Mouse (Mus musculus): Measurements from ENCODE around the gene Ryr2. TPM values are rescaled to one million over a fixed set of nuclear protein-coding genes. Genes with fewer than 3 reads are reported as not detected.

The Ryr2 gene
- polyA plus RNA-seq, 1 experiment from 2014 or later: not detected

DNA sequence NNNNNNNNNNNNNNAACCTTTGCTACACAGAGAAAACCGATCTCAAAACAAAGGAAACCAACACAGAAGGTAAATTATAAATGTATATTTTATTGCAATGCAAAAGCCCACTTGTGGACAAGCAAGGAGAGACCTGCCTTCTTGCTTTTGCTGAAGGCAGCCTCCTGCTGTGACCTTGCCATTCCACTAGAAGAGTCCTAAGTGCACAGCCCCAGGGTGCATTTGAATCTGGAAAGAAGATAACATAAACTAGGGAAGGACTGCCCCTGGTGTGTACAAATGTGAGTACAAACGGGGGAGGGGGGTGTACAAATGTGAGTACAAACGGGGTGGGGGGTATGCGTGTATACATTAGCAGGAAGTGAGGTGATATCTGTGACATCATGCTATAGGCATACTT, 43.2 kb downstream of the Ryr2 start:
- in situ Hi-C loops (cut with MboI; ENCODE audit: low pct_unique_long_range_greater_than_20kb): no loop called here
- no peak for TF ChIP-seq CTCF (IDR thresholded peaks at IDR 0.05)
- H3K27me3 ChIP-seq: peaks cover 3% of the 10 kb centered on the region
- ATAC-seq (no peak), DNase-seq (ENCODE audit: low read depth, low spot score) (no peak)
- ChIA-PET POLR2A (no interaction called here), CTCF (no interaction called here)

DNA sequence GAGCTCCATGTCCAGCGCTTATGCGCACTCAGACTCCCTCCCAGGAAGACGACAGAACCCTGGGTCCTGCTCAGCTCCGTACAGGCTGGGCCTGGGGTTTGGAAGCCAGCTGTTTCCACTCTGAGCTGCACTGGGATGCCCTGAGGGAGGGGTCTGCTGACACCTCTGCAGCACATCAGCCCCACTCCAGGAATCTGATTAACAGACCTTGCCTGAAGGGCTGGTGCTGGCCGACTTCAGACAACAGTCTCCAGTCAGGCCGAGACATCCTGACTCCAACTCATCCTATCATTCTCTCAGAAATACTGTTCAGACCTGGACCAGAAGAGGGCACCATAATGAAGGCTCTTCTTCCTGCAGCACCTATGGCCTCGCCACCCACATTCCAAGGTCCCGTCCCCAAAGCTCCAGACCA, 49.4 kb downstream of the Ryr2 start:
- ATAC-seq: no peak
- in situ Hi-C loops (cut with MboI; ENCODE audit: low pct_unique_long_range_greater_than_20kb): no loop called here
- no peak for TF ChIP-seq CTCF (IDR thresholded peaks at IDR 0.05)
- no peak for DNase-seq (ENCODE audit: low read depth, low spot score)
- peaks cover 4% of the 10 kb centered on the region for H3K27me3 ChIP-seq
- ChIA-PET CTCF (no interaction called here), POLR2A (no interaction called here)

DNA sequence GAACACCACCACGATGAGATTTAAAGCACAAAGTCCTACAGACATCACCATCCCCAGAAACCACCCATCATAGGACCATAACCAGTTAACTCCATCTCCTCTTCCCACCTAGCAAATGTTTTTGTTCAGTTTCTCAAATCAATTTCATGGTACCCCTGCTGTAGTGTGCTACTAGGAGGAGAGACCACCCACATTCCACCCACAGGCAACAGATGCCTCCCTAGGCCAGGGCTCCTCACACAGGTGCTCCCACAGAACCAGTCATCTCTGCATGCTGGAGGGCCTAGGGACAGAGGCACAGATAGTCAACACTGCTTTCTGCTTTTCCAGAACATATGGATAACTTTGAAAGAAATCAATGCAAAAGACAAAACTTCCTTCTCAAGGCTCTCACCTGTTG, 50.8 kb downstream of the Ryr2 start:
- CTCF ChIA-PET: no interaction called here
- in situ Hi-C loops (cut with MboI; ENCODE audit: low pct_unique_long_range_greater_than_20kb): no loop called here
- POLR2A ChIA-PET: no interaction called here
- no peak for DNase-seq (ENCODE audit: low read depth, low spot score)
- ATAC-seq: no peak
- H3K27me3 ChIP-seq: peaks cover 4% of the 10 kb centered on the region
- no peak for TF ChIP-seq CTCF (IDR thresholded peaks at IDR 0.05)

DNA sequence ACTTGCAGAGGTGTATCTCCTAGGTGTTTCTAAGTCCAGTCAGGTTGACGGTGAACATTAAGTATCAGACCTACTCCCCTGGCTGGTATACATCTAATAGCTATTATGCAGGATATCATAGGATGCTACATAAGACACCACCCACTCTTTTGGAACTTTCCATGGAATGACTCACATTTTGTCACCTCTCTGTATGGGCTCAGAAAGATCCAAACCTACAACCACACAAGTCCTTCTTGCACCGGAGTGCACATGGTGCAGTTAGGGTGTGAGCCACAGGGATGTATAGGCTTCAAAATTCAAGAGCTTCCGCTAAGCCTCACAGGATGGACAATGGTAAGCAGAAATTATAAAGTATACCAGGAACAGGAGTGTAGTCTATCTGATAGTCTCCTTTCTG, 52.8 kb downstream of the Ryr2 start:
- in situ Hi-C loops (cut with MboI; ENCODE audit: low pct_unique_long_range_greater_than_20kb): no loop called here
- CTCF ChIA-PET: interaction anchor here (0.8 kb wide), 1 partner anchor 50 kb away, joined by 4 read pairs; no protein-coding TSS in a partner anchor
- TF ChIP-seq CTCF (IDR thresholded peaks at IDR 0.05): no peak
- POLR2A ChIA-PET: no interaction called here
- DNase-seq (ENCODE audit: low read depth, low spot score) (no peak), ATAC-seq (no peak)
- peaks cover 4% of the 10 kb centered on the region for H3K27me3 ChIP-seq

DNA sequence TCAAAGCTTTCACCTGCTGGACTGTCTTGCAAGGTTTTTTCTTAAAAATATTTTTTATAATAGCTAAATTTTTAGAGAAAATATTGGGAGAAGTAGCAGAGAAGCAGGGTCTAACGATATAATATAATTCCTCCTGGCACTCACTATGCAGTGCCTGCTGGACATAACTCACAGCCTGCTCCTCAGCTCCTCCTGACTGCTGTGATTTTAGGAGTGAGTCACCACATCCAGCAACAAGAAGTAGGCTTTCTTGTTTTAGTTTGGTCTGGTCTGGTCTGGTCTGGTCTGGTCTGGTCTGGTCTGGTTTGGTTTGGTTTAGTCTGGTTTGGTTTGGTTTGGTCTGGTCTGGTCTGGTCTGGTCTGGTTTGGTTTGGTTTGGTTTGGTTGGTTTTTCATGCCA, 55.9 kb downstream of the Ryr2 start:
- ATAC-seq: no peak
- CTCF ChIA-PET: no interaction called here
- in situ Hi-C loops (cut with MboI; ENCODE audit: low pct_unique_long_range_greater_than_20kb): no loop called here
- POLR2A ChIA-PET: no interaction called here
- TF ChIP-seq CTCF (IDR thresholded peaks at IDR 0.05): no peak
- DNase-seq (ENCODE audit: low read depth, low spot score): no peak
- peaks cover 7% of the 10 kb centered on the region for H3K27me3 ChIP-seq

DNA sequence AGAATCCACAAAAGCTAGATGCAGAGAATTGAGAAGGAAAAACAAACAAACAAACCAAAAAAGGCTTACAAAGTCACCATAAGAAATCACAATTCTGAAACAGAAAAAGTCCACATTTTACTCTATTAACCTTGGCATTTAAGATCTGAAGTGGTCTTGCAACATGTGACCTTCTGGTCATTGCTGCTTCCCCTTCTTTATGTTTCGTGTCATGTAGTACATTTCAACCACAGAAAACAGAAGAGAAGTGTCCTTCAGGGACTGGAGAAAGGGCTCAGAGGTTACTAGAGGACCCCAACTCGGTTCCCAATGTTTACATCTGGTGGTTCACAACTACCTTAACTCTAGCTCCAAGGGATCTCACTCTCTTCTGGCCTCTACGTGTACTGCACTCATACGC, 59.7 kb downstream of the Ryr2 start:
- CTCF ChIA-PET: no interaction called here
- DNase-seq (ENCODE audit: low read depth, low spot score): no peak
- no peak for TF ChIP-seq CTCF (IDR thresholded peaks at IDR 0.05)
- peaks cover 3% of the 10 kb centered on the region for H3K27me3 ChIP-seq
- no peak for ATAC-seq
- in situ Hi-C loops (cut with MboI; ENCODE audit: low pct_unique_long_range_greater_than_20kb): no loop called here
- POLR2A ChIA-PET: no interaction called here

DNA sequence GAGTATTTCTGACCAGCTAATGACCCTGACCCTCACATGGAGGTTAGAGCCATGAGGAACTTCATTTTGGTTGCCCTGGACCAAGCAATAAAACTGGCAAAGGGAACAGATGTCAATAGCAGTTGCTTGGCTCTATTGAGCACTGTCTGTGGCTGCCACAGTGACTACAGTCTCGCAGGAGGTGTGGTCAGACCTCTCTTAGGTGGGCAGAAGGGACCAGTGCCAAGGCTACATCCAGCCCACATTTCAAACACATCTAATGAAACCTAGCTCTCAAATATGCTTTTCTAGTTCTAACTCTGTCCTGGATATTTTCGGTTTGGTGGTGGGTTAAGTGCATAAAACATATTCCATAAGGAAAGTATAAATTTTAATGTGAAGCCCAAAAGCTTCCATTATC, 62.0 kb downstream of the Ryr2 start:
- ATAC-seq: no peak
- DNase-seq (ENCODE audit: low read depth, low spot score): no peak
- no peak for TF ChIP-seq CTCF (IDR thresholded peaks at IDR 0.05)
- POLR2A ChIA-PET: no interaction called here
- in situ Hi-C loops (cut with MboI; ENCODE audit: low pct_unique_long_range_greater_than_20kb): no loop called here
- CTCF ChIA-PET: no interaction called here
- peaks cover 3% of the 10 kb centered on the region for H3K27me3 ChIP-seq

DNA sequence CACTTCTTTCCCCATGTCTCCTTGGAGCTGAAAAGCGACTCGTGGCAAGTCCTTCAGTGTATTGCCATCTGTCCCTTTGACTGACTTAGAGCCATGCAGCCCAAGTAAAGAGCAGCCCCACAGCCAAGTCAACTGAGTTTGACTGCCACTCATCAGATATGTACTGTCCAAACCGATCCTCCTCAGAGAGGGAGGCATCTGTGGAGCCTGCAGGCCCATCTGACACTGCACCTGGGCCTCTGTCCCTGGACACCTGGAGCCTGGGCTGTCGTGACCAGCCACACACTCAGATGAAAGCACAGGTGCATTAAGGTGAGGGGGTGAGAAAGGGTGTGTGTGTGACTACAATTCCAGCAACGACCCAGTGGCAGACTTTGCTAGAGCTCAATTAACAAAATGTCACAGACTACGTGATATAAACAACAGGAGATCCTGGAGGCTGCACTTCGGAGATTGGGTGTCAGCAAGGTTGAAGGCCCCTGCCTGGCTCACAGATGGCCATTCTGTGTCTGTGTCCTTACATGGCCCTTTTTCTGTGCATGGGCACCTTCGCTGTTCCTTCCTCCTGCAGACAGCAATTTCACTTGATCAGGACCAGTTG, 63.8 kb downstream of the Ryr2 start:
- in situ Hi-C loops (cut with MboI; ENCODE audit: low pct_unique_long_range_greater_than_20kb): no loop called here
- POLR2A ChIA-PET: no interaction called here
- H3K27me3 ChIP-seq: peaks cover 3% of the 10 kb centered on the region
- no peak for TF ChIP-seq CTCF (IDR thresholded peaks at IDR 0.05)
- DNase-seq (ENCODE audit: low read depth, low spot score) (no peak), ATAC-seq (no peak)
- CTCF ChIA-PET: no interaction called here

DNA sequence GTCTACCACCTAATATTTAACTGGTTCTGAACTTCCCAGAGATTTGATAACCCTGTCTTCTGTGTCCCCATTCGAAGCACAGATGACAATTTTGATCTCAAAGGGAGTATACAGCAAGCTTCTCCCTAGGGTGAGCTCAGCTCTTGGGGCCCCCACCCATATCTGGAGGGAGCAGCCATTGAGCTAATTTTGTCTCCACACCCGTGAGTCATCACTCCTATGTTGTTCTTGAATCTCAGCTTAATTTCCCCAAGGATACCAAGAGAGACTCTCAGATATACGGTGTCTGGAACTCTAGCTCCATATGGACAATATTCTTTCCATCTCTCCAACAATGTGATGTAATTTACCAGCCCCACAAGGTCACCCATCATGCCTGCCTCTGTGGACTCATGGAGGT, 66.8 kb downstream of the Ryr2 start:
- DNase-seq (ENCODE audit: low read depth, low spot score): no peak
- H3K27me3 ChIP-seq: no peaks in the 10 kb centered on the region
- CTCF ChIA-PET: no interaction called here
- in situ Hi-C loops (cut with MboI; ENCODE audit: low pct_unique_long_range_greater_than_20kb): no loop called here
- no peak for ATAC-seq
- no peak for TF ChIP-seq CTCF (IDR thresholded peaks at IDR 0.05)
- POLR2A ChIA-PET: no interaction called here

DNA sequence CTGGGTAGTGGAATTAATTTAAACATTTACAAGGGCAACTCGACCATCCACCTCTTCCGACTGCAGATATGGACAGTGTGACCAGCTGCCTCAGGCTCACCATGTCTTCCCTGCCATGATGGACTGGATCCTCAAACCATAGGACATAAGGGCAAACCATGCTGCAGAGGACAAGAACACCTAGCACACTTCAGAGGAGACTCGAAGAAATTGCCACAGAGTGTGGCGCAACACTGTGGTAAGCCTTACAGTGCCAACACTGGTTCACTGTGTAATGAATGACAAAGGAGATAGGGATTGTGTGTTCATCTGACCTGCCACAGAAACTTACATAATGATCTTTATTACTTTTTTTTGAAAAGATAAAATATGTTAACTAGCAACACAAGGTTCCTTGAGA, 68.1 kb downstream of the Ryr2 start:
- CTCF ChIA-PET: no interaction called here
- TF ChIP-seq CTCF (IDR thresholded peaks at IDR 0.05): no peak
- in situ Hi-C loops (cut with MboI; ENCODE audit: low pct_unique_long_range_greater_than_20kb): no loop called here
- POLR2A ChIA-PET: no interaction called here
- no peaks in the 10 kb centered on the region for H3K27me3 ChIP-seq
- no peak for ATAC-seq
- no peak for DNase-seq (ENCODE audit: low read depth, low spot score)

DNA sequence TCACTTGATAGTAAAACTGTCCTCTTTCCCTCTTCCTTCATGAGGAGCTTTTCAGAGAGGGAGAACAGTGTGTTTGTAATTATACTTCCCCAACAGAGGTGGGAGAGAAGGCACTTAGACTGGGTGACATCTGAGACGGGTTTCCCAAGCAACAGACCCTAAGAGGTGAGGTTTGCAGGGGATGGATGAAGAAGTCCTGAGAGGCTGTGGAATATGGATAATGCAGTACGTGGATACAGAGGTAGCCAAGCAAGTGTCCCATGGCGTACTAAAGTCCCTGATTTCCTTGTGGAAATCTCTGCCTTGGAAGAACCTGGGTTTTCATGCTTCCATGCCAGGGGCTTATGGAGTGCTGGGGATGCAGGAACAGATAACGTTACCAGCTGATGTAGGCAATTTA, 69.5 kb downstream of the Ryr2 start:
- in situ Hi-C loops (cut with MboI; ENCODE audit: low pct_unique_long_range_greater_than_20kb): no loop called here
- ChIA-PET POLR2A (no interaction called here), CTCF (no interaction called here)
- no peak for DNase-seq (ENCODE audit: low read depth, low spot score)
- H3K27me3 ChIP-seq: no peaks in the 10 kb centered on the region
- ATAC-seq: no peak
- no peak for TF ChIP-seq CTCF (IDR thresholded peaks at IDR 0.05)

DNA sequence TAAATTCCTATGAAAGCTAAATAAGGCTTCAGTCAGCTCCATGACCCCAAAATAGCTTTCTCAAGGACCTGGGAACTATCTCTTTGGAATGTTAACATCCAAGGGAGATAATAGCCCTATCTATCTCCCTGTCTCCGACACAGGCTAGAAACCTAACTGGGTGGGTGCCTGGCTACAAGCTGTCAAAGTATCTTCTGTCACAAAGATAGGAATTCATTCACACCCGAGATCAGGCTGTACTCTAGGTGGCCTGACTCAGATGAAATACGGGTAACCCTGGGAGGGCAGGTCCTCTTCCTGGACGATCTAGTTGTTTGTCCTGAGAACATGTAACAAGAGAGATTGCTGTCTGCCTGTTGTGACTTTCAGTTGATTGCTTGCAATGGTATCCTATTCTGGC, 69.9 kb downstream of the Ryr2 start:
- no peak for TF ChIP-seq CTCF (IDR thresholded peaks at IDR 0.05)
- no peaks in the 10 kb centered on the region for H3K27me3 ChIP-seq
- no peak for DNase-seq (ENCODE audit: low read depth, low spot score)
- in situ Hi-C loops (cut with MboI; ENCODE audit: low pct_unique_long_range_greater_than_20kb): no loop called here
- no peak for ATAC-seq
- CTCF ChIA-PET: no interaction called here
- POLR2A ChIA-PET: no interaction called here

Data from Patski (cell line).